Mouse (Mus musculus): ENCODE results near the gene Kcnj9.

The Kcnj9 gene

GRCm38 (mm10) chr1:172329131-172329530 is at the start of gene Kcnj9:
Kcnj9 (minus strand) TSS chr1:172329318.
- no peak for DNase-seq

- DNase-seq: peak; percentile 34
Measured at GRCm38 (mm10) chr1:172376758-172377458, 47.8 kb upstream of the Kcnj9 start.

DNA sequence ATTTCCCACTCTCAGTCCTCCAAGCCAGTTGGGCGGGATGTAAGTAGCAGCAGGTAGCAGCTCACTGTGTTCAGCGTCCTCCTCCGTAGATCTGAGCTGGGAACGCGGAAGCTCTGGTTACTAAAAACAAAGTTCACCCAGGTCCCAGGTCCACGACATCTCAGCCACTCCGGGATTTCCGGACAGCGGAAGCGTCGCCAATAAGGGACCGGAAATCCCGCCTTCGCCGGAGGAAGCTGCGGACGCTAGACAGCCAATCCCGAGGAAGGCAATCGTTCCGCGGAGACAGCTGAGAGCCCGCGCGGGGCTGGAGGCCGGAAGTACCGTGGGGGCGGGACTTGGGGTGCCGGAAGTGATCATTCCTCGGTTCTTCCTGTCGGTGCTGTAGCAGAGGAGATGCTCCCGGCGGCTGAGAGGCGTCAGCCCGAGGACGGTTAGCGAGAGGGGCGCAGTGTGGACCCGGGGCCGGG is 47.1 kb upstream of the Kcnj9 start, which contains the start of gene Pigm:
TSS of gene Pigm (plus strand) at position 349 of the 470 bp plus-strand sequence.
- DNase-seq: peak; percentile 99

DNA sequence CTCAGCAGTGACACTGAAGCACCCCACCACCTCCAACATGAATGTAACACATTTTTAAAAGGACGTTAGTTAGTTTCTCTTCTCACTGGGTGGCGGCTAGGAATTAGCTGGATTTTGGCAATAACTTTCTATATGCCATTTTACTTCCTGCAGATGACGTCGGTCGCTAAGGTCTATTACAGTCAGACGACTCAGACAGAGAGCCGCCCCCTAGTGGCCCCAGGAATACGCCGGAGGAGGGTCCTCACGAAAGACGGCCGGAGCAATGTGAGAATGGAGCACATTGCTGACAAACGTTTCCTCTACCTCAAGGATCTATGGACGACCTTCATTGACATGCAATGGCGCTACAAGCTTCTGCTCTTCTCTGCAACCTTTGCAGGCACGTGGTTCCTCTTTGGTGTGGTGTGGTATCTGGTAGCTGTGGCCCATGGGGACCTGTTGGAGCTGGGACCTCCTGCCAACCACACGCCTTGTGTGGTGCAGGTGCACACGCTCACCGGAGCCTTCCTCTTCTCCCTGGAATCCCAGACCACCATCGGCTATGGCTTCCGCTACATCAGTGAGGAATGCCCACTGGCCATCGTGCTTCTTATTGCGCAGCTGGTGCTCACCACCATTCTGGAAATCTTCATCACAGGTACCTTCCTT is 39.8 kb upstream of the Kcnj9 start:
- DNase-seq: peak; percentile 79

DNA sequence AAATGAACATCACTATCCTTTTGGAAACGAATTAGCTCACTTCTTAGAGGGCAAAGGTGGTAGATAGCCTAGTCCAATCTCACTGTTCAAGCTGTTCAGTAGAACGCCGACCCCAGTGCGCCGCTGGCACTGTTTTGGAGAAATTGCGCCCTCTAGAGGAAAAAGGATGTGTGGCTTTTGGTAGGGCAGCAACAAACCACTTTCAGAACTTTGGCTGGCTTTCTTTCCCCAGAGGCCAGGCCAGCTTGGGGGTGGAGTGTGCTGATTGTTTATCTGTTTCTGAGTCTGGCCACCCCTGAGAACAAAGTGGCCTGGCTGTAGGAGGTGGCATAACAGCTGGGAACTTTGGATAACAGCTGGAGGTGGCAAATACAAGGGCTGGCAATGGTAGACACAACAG is 35.6 kb upstream of the Kcnj9 start:
- peak; percentile 89 for DNase-seq

- DNase-seq: no peak
Measured at GRCm38 (mm10) chr1:172358341-172358740, 29.2 kb upstream of the Kcnj9 start.

GRCm38 (mm10) chr1:172357550-172357949 is 28.4 kb upstream of the Kcnj9 start:
- peak; percentile 62 for DNase-seq

GRCm38 (mm10) chr1:172355336-172355735 is 26.2 kb upstream of the Kcnj9 start:
- no peak for DNase-seq

DNA sequence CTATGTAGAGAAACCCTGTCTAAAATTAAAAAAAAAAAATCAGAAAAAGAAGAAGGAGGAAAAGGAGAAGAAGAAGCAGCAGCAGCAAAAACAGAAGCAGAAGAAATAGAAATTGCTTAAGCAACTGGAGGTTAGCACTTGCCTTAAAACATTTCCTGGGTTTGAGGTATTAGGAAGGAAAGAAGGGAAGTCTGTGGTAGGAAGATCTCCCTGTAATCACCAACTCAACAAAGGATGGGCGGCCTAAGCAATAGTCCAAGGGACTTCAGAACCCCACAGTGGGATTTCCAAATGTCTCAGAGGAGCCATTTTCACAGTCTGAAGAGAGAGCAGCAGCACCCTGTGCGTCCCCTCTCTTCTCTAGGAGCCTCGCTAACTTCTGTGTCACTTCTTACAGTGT is 23.3 kb upstream of the Kcnj9 start:
- no peak for DNase-seq

- no peak for DNase-seq
Measured at GRCm38 (mm10) chr1:172352001-172352400, 22.9 kb upstream of the Kcnj9 start.

DNA sequence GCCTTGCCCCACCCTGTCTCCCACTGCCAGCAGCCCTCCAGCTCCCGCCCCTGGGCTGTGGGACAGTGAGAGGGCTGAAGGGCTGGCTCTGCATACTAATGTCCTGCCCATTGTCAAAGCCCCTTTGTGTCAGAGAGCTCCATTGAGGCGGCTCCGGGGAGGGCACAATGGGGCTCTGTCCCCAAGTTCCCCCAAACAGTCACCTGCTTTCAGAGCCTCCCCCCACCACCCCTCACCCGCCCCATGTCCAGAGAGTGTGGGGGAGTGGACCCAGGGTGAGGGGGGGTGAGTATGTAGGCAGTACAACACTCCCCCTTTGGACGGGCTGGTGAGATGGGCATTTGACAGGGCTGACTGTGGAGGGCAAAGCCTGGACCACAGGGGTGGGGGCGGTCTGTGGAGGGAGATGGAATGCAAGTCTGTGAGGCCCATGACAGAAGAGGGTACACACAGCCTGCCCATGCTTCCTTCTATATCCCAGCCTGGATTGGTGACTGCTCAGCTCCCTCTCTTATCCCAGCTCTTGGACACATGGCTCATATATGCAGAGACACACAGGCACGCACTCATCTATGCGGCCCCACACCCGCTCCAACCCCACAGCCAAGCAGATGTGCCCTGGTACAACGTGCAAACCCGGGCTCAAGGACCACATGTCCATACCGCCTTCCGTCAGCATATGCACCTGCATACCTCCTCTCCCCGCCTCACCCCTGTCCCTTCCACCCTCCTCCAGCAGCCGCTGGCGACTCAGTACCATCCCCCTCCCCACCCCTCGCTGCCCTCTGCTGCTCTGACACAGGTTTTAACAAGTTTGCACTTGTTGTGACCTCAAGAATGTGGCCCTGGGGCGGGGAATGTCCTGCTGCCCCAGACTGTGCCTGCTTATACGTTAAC is 21.0 kb upstream of the Kcnj9 start:
- peak; percentile 32 for DNase-seq

- DNase-seq: no peak
Measured at GRCm38 (mm10) chr1:172349504-172349903, 20.4 kb upstream of the Kcnj9 start.

DNA sequence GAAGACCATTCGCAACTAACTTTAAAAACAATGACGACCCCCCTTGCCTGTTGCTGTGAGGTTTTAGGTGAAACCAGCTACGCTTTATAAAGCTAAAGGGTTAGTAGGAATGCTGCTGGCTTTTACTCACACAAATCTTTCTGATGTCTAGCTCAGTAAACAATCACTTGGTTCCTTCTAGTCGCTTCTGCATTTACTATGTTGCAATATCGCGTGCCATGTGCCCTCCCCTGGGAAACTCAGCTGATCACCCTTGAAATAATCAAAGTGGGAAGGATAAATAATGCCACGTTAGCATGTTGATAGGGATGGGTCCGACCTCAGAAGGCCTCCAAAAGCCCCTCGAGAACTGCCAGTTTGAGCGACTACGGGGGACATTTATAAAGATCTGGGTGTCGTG is 18.3 kb upstream of the Kcnj9 start:
- no peak for DNase-seq

DNA sequence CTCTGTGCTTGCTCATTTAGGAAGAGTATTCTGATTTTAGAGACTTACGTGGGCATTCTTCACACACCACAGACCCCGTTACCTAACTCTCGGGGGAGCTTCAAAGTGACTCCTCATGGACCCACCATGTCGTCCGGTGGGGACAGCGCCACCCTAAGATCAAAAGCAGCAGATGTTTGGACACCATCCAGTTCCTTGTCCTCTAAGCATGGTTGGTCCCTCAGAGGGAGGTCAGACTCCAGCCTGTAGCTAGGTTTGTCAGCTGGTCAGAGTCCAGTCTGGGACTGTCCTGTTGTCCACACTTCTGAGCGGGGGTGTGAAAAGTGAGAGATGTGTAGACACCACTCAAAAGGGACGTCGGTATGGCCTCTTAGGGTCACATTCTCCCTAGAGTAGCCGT is 17.6 kb upstream of the Kcnj9 start:
- DNase-seq: no peak

- DNase-seq: no peak
Measured at GRCm38 (mm10) chr1:172344820-172345219, 15.7 kb upstream of the Kcnj9 start.

GRCm38 (mm10) chr1:172343914-172344313 is 14.8 kb upstream of the Kcnj9 start:
- DNase-seq: no peak

- DNase-seq: no peak
Measured at GRCm38 (mm10) chr1:172342729-172343128, 13.6 kb upstream of the Kcnj9 start.

DNA sequence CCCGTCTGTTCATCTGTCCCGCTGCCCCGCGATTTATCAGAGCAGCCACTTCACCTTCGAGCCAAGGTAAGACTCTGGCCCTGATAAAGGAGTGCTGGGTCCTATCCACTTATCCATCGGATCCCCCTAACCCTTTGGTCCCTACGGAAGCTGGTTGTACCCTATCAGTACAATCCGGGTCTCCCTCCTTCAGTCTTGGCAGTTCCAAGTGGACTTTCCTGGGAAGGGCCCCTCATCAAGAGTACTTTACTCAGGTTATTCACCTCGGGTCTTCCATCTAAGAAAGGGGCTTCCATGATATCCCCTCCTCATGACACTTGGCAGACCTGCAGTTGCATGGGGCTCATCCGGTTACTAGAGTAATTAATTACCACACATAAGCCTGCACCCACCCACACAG is 12.3 kb upstream of the Kcnj9 start:
- no peak for DNase-seq

GRCm38 (mm10) chr1:172340729-172341321 is 11.7 kb upstream of the Kcnj9 start, which contains the start of gene Kcnj10:
Kcnj10 (plus strand) TSS chr1:172341210.
- peak; percentile 81 for DNase-seq

DNA sequence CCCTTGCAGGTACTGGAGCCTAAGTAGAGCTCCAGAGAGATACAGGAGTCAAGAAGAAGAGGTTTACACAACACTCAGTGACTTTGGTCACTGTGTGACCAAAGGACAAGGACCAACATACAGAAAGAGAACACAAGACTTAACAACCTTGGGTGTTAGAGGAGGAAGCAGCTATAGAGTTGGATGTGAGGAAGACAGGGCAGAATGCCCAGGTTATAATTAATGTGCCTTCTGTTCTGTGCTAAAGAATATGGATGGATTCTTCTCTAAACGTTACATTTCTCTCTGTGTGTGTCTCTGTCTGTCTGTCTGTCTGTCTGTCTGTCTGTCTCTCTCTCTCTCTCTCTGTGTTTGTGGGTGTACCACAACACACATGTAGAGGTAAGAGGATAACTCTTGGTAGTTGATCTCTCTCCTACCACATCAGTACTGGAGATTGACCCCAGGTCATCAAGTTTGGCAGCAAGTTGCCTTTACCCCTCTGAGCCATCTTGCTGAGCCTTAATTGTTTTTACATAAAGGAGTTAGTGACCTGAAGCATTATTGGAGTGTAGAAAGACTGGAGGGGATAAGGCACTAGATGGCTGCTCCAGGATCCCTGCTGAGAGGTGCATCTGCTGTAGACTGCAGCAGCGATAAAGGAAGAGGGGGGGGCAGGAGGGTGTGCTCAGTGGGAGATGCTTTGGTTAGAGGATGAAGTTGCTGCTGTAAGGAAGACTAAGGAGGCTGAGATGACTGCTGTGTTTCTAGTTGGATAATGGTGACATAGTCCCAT is 8.5 kb upstream of the Kcnj9 start:
- no peak for DNase-seq

- no peak for DNase-seq
Measured at GRCm38 (mm10) chr1:172335804-172336203, 6.7 kb upstream of the Kcnj9 start.

DNA sequence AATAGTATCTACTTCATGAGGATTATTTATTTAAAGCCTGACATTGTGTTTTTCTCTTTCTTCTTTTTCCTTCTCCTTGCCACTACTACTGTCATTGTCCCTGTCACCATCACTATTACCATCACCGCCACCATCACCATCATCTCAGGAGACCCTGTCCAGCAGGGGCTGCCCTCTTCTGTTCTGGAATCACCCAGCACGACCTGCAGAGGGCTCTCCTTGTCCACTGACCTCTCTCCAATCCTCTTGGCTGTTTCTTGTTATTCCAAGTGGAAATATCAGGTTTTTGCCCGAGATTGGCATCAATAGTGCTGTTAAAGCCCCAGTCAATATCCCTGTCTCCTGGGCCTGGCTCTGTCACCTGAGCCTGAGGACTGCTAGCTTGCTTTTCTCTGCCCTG is 4.4 kb upstream of the Kcnj9 start:
- DNase-seq: no peak

All from lung, postnatal 10 days (tissue).